ENCODE assay signal across 1 mouse cellular context in the genomic region with DNA sequence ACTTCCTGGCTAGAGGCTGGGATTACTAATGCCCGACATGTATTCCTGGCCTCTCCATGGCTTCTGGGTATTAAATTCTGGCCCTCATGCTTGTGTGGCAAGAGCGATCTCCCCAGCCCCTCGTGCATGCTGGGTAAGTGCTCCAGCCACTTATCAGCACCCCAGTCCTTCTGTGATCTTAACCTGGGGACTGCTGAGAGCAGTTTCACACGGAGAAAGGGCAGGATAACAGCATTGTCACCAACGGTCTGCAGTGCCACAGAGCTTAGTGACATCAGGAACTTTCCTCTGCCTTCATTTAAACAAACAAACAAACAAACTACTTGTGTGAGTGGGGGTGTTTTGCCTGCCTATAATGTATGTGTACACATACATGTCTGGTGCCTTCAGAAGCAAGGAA.
TF ChIP-seq lines count a peak whose summit lies in the region.

No protein-coding gene starts in this region.

TF ChIP-seq in MEL, 35 proteins besides CTCF, POLR2A, EP300 and RAD21:
- no peak for TF ChIP-seq USF2 (IDR thresholded peaks at IDR 0.05; ENCODE audit: borderline replicate concordance in 1 of 2, insufficient read depth in 1 of 2, low read depth in 1 of 2, low read length in 2 of 2)
- TF ChIP-seq MAFK (IDR thresholded peaks at IDR 0.05; ENCODE audit: borderline replicate concordance, low read depth, low read length): no peak
- TF ChIP-seq USF1 (IDR thresholded peaks at IDR 0.05; ENCODE audit: low read depth, low read length): no peak
- no peak for TF ChIP-seq UBTF (IDR thresholded peaks at IDR 0.05; ENCODE audit: borderline replicate concordance, insufficient read depth, low read depth, low read length)
- peak; percentile 61 for TF ChIP-seq SIN3A (IDR thresholded peaks at IDR 0.05; ENCODE audit: low read length)
- TF ChIP-seq ZNF384 (IDR thresholded peaks at IDR 0.05; ENCODE audit: low read depth, low read length): no peak
- peak; percentile 59; the same call in 1 of the 2 replicates for TF ChIP-seq MYC (IDR thresholded peaks at IDR 0.05; ENCODE audit: low read depth, low read length)
- peak; percentile 44; the same call in 1 of the 2 replicates for TF ChIP-seq MAZ (IDR thresholded peaks at IDR 0.05; ENCODE audit: low read depth, low read length)
- TF ChIP-seq ETS1 (IDR thresholded peaks at IDR 0.05; ENCODE audit: low read depth, low read length): peak; percentile 53; the same call in 1 of the 2 replicates
- TF ChIP-seq HCFC1 (IDR thresholded peaks at IDR 0.05; ENCODE audit: low read depth, low read length): peak; percentile 55
- TF ChIP-seq NELFE (IDR thresholded peaks at IDR 0.05; ENCODE audit: low read depth, low read length): peak; percentile 55
- 0 out of 2 replicates have a peak, but pooled peaks have one; percentile 45 for TF ChIP-seq TBP (IDR thresholded peaks at IDR 0.05; ENCODE audit: low read depth, low read length)
- no peak for TF ChIP-seq RCOR1 (IDR thresholded peaks at IDR 0.05; ENCODE audit: low read depth, low read length)
- no peak for TF ChIP-seq GABPA (IDR thresholded peaks at IDR 0.05; ENCODE audit: low read depth, low read length)
- TF ChIP-seq TAL1 (IDR thresholded peaks at IDR 0.05; ENCODE audit: low read length): no peak
- TF ChIP-seq MXI1 (IDR thresholded peaks at IDR 0.05; ENCODE audit: low read depth, low read length): peak; percentile 57
- no peak for TF ChIP-seq BHLHE40 (IDR thresholded peaks at IDR 0.05; ENCODE audit: borderline replicate concordance, low read depth, low read length)
- no peak for TF ChIP-seq JUND (IDR thresholded peaks at IDR 0.05; ENCODE audit: low read depth, low read length)
- TF ChIP-seq POLR2AphosphoS5 (IDR thresholded peaks at IDR 0.05; ENCODE audit: borderline replicate concordance, low read depth, low read length): no peak
- TF ChIP-seq NRF1 (IDR thresholded peaks at IDR 0.05; ENCODE audit: insufficient read depth, low read depth, low read length, poor library complexity, severe bottlenecking): no peak
- no peak for TF ChIP-seq E2F4 (IDR thresholded peaks at IDR 0.05; ENCODE audit: borderline replicate concordance, low read depth, low read length)
- TF ChIP-seq TCF12 (IDR thresholded peaks at IDR 0.05; ENCODE audit: low read depth, low read length): peak; percentile 30; the same call in 1 of the 2 replicates
- TF ChIP-seq GATA1 (IDR thresholded peaks at IDR 0.05; ENCODE audit: low read depth, low read length): peak; percentile 51; the same call in 1 of the 2 replicates
- no peak for TF ChIP-seq SMC3 (IDR thresholded peaks at IDR 0.05; ENCODE audit: low read depth, low read length)
- peak; percentile 69 for TF ChIP-seq MAX (IDR thresholded peaks at IDR 0.05; ENCODE audit: low read length)
- no peak for TF ChIP-seq ZKSCAN1 (IDR thresholded peaks at IDR 0.05; ENCODE audit: low read depth, low read length)
- peak; percentile 53; the same call in 1 of the 2 replicates for TF ChIP-seq ZMIZ1 (IDR thresholded peaks at IDR 0.05; ENCODE audit: low read depth, low read length)
- 0 out of 2 replicates have a peak, but pooled peaks have one; percentile 49 for TF ChIP-seq POLR2AphosphoS2 (IDR thresholded peaks at IDR 0.05; ENCODE audit: low read length)
- peak; percentile 56; the same call in 1 of the 2 replicates for TF ChIP-seq MYB (IDR thresholded peaks at IDR 0.05; ENCODE audit: low read depth, low read length)
- TF ChIP-seq ELF1 (IDR thresholded peaks at IDR 0.05; ENCODE audit: low read depth, low read length): 0 out of 2 replicates have a peak, but pooled peaks have one; percentile 24
- TF ChIP-seq CHD2 (IDR thresholded peaks at IDR 0.05; ENCODE audit: low read length): no peak
- TF ChIP-seq CHD1 (IDR thresholded peaks at IDR 0.05; ENCODE audit: low read depth, low read length): no peak
- no peak for TF ChIP-seq KAT2A (conservative IDR thresholded peaks at IDR 0.05; ENCODE audit: low read depth, low read length)
